Mouse (Mus musculus) heart, postnatal 0 days (tissue): Measurements from ENCODE around the gene Cacna1c.

Source experiments
- CTCF ChIP-seq: IDR thresholded peaks from 2 replicates; pipeline ENCODE4 v1.5.1; 2016; ENCODE audit warnings: antibody characterized with exemption, control low read depth, low read depth
- EP300 ChIP-seq: IDR thresholded peaks from 2 replicates; pipeline ENCODE4 v1.6.1; 2016; ENCODE audit warnings: antibody characterized with exemption, low read depth

- TF ChIP-seq CTCF (no peak), EP300 (no peak)
Measured at GRCm38 (mm10) chr6:119225731-119226130, 29.5 kb upstream of the Cacna1c start.
